Mouse (Mus musculus) erythroblast, embryonic 14.5 days (primary cell): Measurements from ENCODE around the gene Pax8.

Experiments
- GATA1 ChIP-seq: IDR thresholded peaks from 2 replicates; pipeline ENCODE4 v1.6.1; 2012; ENCODE audit warnings: low read length, inconsistent platforms, mixed read lengths
- TAL1 ChIP-seq: IDR thresholded peaks from 3 replicates; pipeline ENCODE4 v1.6.1; 2012; ENCODE audit warnings: low read length, inconsistent platforms, mixed read lengths

GRCm38 (mm10) chr2:24485398-24485797 is 10.0 kb upstream of the Pax8 start:
- no peak for TF ChIP-seq GATA1
- TF ChIP-seq TAL1 = no peak
